Mouse (Mus musculus): ENCODE results near the gene Qrich2. TPM values are rescaled to one million over a fixed set of nuclear protein-coding genes. Genes with fewer than 3 reads are reported as not detected.
"Not testable (repeated sequence)": the region's sequence is repeated elsewhere in the genome, so short reads cannot be mapped to it uniquely, and the experiment has no call there.

The Qrich2 gene
- polyA plus RNA-seq, 1 experiment from 2014 or later, result 0.32 TPM

DNA sequence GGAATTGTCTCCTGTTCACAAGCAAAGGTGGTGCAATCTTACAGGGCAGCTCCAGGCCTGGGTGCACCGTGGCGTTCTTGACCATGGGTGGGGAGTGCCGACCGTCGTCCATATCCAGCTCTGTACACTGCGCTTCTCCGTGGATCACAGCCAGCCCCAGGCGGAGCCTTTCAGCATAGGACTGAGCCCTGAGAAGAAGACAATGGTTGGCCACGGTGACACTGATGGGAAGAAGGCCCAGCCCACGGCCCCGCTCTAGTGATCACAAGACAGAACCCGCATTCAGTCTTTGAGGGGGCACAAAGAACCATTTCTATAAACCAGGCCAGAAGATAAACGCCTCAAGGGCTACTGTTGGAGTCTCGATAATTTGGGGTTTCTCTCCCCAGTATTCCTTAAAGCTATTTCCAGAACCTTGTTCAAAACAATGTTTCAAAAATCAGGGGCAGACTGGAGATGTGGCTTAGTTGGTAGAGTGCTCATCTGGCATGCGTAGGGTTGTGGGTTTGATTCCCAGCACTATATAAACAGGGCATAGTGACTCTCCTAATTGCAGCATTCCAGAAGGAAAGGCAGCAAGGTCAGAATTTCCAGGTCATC lies 11.2 kb upstream of the Qrich2 start:
- Histone ChIP-seq H3K9ac (replicated peaks; ENCODE audit: low read length) (no peak overlapping the region), H3K27me3 (ENCODE audit: insufficient read depth, low read length) (no peaks in the 10 kb centered on the region), H3K27ac (ENCODE audit: low read length) (no peak overlapping the region), H3K4me2 (replicated peaks; ENCODE audit: low read depth, low read length) (no peak overlapping the region), H3K4me3 (ENCODE audit: low read length) (no peak overlapping the region), H3K9me3 (ENCODE audit: low read length) (no peaks in the 10 kb centered on the region), H3K36me3 (ENCODE audit: insufficient read depth, low read length) (peaks cover 90% of the 10 kb centered on the region), H3K4me1 (ENCODE audit: insufficient read depth, low read length) (0 out of 2 replicates have a peak, but pooled peaks cover under 1% of the 10 kb centered on the region)
- ATAC-seq (ENCODE audit: low FRiP score, low TSS enrichment), result no peak
- 82% methylated on average over 15 of the region's 15 CpGs for WGBS

GRCm38 (mm10) chr11:116476696-116477095 lies 10.7 kb upstream of the Qrich2 start:
- Histone ChIP-seq H3K4me3 (ENCODE audit: low read length) (no peak overlapping the region), H3K27me3 (ENCODE audit: insufficient read depth, low read length) (no peaks in the 10 kb centered on the region), H3K4me1 (ENCODE audit: insufficient read depth, low read length) (no peaks in the 10 kb centered on the region), H3K9me3 (ENCODE audit: low read length) (no peaks in the 10 kb centered on the region), H3K36me3 (ENCODE audit: insufficient read depth, low read length) (peaks cover 87% of the 10 kb centered on the region), H3K4me2 (replicated peaks; ENCODE audit: low read depth, low read length) (no peak overlapping the region), H3K27ac (ENCODE audit: low read length) (no peak overlapping the region), H3K9ac (replicated peaks; ENCODE audit: low read length) (no peak overlapping the region)
- ATAC-seq (ENCODE audit: low FRiP score, low TSS enrichment), result no peak
- WGBS, result 78% methylated on average over 6 of the region's 6 CpGs

GRCm38 (mm10) chr11:116476041-116476440 lies 10.0 kb upstream of the Qrich2 start:
- Histone ChIP-seq H3K27ac (ENCODE audit: low read length) (no peak overlapping the region), H3K9ac (replicated peaks; ENCODE audit: low read length) (no peak overlapping the region), H3K9me3 (ENCODE audit: low read length) (no peaks in the 10 kb centered on the region), H3K4me3 (ENCODE audit: low read length) (no peak overlapping the region), H3K36me3 (ENCODE audit: insufficient read depth, low read length) (peaks cover 88% of the 10 kb centered on the region), H3K4me2 (replicated peaks; ENCODE audit: low read depth, low read length) (no peak overlapping the region), H3K4me1 (ENCODE audit: insufficient read depth, low read length) (no peaks in the 10 kb centered on the region), H3K27me3 (ENCODE audit: insufficient read depth, low read length) (no peaks in the 10 kb centered on the region)
- WGBS, result 94% methylated on average over 10 of the region's 10 CpGs
- ATAC-seq (ENCODE audit: low FRiP score, low TSS enrichment), result no peak

DNA sequence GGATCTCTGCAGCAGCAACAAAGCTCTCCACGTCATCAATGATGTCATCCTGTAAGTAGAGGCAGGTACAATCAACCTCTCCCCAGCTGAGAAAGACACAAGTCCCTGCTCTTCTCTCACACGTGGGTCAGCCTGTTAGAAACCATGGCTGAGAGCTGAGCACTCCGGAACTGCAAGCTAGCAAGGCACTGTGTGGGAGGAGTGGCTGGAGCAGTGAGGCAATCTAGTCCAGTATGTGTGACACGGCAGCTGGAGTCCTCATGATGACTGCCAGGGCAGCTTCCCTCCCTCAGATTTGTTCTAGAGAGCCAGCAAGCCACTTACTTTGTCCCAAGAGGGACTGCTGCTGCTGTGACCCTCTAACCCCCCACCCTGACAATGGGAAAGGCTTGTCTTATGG lies 6.2 kb upstream of the Qrich2 start:
- Histone ChIP-seq H3K27ac (ENCODE audit: low read length) (no peak overlapping the region), H3K36me3 (ENCODE audit: insufficient read depth, low read length) (peaks cover 67% of the 10 kb centered on the region), H3K4me3 (ENCODE audit: low read length) (no peak overlapping the region), H3K4me2 (replicated peaks; ENCODE audit: low read depth, low read length) (no peak overlapping the region), H3K4me1 (ENCODE audit: insufficient read depth, low read length) (no peaks in the 10 kb centered on the region), H3K9me3 (ENCODE audit: low read length) (no peaks in the 10 kb centered on the region), H3K27me3 (ENCODE audit: insufficient read depth, low read length) (no peaks in the 10 kb centered on the region), H3K9ac (replicated peaks; ENCODE audit: low read length) (no peak overlapping the region)
- ATAC-seq (ENCODE audit: low FRiP score, low TSS enrichment), result no peak
- WGBS, result 51% methylated on average over 4 of the region's 4 CpGs

DNA sequence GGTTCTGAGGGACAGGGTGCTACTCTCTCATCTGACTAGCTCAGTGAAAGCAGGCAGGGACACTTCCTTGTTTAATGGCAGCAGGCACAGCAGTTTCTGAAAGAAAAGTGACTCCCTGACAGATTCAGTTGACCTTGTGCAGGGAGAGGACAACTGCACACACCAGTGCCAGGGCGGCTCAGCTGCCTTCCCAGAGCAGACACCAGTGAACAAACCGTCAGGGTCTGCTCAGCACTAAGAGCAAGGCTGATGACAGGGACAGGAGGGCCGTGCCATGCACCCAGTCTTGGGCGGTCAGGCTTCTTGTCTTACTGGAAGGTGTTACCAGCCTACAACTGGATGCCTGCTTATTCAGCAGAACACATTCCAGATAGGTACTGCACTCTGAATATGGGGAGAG lies 4.9 kb upstream of the Qrich2 start:
- no peak overlapping the region for H3K4me3 ChIP-seq (ENCODE audit: low read length)
- 85% methylated on average over 4 of the region's 4 CpGs for WGBS
- no peak overlapping the region for H3K27ac ChIP-seq (ENCODE audit: low read length)
- H3K27me3 ChIP-seq (ENCODE audit: insufficient read depth, low read length), result no peaks in the 10 kb centered on the region
- no peak overlapping the region for H3K4me2 ChIP-seq (replicated peaks; ENCODE audit: low read depth, low read length)
- no peak overlapping the region for H3K9ac ChIP-seq (replicated peaks; ENCODE audit: low read length)
- H3K36me3 ChIP-seq (ENCODE audit: insufficient read depth, low read length), result peaks cover 54% of the 10 kb centered on the region
- H3K4me1 ChIP-seq (ENCODE audit: insufficient read depth, low read length), result no peaks in the 10 kb centered on the region
- H3K9me3 ChIP-seq (ENCODE audit: low read length), result no peaks in the 10 kb centered on the region
- no peak for ATAC-seq (ENCODE audit: low FRiP score, low TSS enrichment)

DNA sequence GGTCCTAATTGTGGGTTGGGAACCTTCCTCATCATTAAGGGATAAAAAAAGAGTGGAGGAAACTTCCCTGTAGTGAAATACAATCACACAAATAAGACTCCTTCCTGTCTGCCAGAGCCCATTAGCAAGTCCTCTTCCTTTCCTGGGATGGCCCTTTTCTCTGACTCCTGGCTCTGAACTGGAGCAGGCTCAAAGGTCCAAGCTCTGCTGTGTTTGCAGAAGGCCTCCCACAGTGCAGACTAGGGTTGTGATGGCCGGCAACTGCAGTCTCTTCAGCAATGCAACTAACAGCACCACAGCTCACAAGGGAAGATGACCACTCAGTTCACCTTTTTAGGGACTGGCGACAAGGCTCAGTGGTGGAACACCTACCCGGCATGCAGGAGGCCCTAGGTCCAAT lies 4.2 kb upstream of the Qrich2 start:
- Histone ChIP-seq H3K36me3 (ENCODE audit: insufficient read depth, low read length) (peaks cover 47% of the 10 kb centered on the region), H3K27me3 (ENCODE audit: insufficient read depth, low read length) (no peaks in the 10 kb centered on the region), H3K27ac (ENCODE audit: low read length) (no peak overlapping the region), H3K4me2 (replicated peaks; ENCODE audit: low read depth, low read length) (no peak overlapping the region), H3K4me1 (ENCODE audit: insufficient read depth, low read length) (no peaks in the 10 kb centered on the region), H3K9me3 (ENCODE audit: low read length) (no peaks in the 10 kb centered on the region), H3K9ac (replicated peaks; ENCODE audit: low read length) (no peak overlapping the region), H3K4me3 (ENCODE audit: low read length) (no peak overlapping the region)
- 79% methylated on average over 3 of the region's 3 CpGs for WGBS
- ATAC-seq (ENCODE audit: low FRiP score, low TSS enrichment), result no peak

DNA sequence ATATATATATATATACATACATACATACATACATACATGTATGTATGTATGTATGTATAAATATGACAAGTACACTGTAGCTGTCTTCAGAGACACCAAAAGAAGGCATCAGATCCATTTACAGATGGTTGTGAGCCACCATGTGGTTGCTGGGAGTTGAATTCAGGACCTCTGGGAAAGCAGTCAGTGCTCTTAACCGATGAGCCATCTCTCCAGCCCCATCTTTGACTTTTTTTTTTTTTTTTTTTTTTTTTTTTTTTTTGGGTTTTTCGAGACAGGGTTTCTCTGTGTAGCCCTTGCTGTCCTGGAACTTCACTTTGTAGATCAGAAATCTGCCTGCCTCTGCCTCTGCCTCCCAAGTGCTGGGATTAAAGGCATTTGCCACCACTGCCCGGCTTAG lies 2.3 kb upstream of the Qrich2 start:
- not testable (repeated sequence) for H3K4me3 ChIP-seq (ENCODE audit: low read length); H3K27ac ChIP-seq (ENCODE audit: low read length); H3K4me1 ChIP-seq (ENCODE audit: insufficient read depth, low read length); H3K9ac ChIP-seq (replicated peaks; ENCODE audit: low read length); ATAC-seq (ENCODE audit: low FRiP score, low TSS enrichment); H3K9me3 ChIP-seq (ENCODE audit: low read length); H3K4me2 ChIP-seq (replicated peaks; ENCODE audit: low read depth, low read length); H3K27me3 ChIP-seq (ENCODE audit: insufficient read depth, low read length)
- 84% methylated on average over 2 of the region's 3 CpGs for WGBS
- peaks cover 33% of the 10 kb centered on the region for H3K36me3 ChIP-seq (ENCODE audit: insufficient read depth, low read length)

- peak; percentile 86 for ATAC-seq (ENCODE audit: low FRiP score, low TSS enrichment)
- Histone ChIP-seq H3K9me3 (ENCODE audit: low read length) (no peaks in the 10 kb centered on the region), H3K4me3 (ENCODE audit: low read length) (no peak overlapping the region), H3K27ac (ENCODE audit: low read length) (no peak overlapping the region), H3K4me2 (replicated peaks; ENCODE audit: low read depth, low read length) (no peak overlapping the region), H3K4me1 (ENCODE audit: insufficient read depth, low read length) (no peaks in the 10 kb centered on the region), H3K9ac (replicated peaks; ENCODE audit: low read length) (no peak overlapping the region), H3K27me3 (ENCODE audit: insufficient read depth, low read length) (no peaks in the 10 kb centered on the region), H3K36me3 (ENCODE audit: insufficient read depth, low read length) (no peaks in the 10 kb centered on the region)
- 3% methylated on average over 2 of the region's 2 CpGs for WGBS
These were observed 2.2 kb downstream of the Qrich2 start for GRCm38 (mm10) chr11:116463833-116464232.

GRCm38 (mm10) chr11:116463338-116463737 lies 2.7 kb downstream of the Qrich2 start:
- Histone ChIP-seq H3K4me2 (replicated peaks; ENCODE audit: low read depth, low read length) (no peak overlapping the region), H3K4me1 (ENCODE audit: insufficient read depth, low read length) (no peaks in the 10 kb centered on the region), H3K27ac (ENCODE audit: low read length) (no peak overlapping the region), H3K9ac (replicated peaks; ENCODE audit: low read length) (no peak overlapping the region), H3K27me3 (ENCODE audit: insufficient read depth, low read length) (no peaks in the 10 kb centered on the region), H3K36me3 (ENCODE audit: insufficient read depth, low read length) (no peaks in the 10 kb centered on the region), H3K4me3 (ENCODE audit: low read length) (no peak overlapping the region), H3K9me3 (ENCODE audit: low read length) (no peaks in the 10 kb centered on the region)
- peak; percentile 32; the same call in 1 of the 2 replicates for ATAC-seq (ENCODE audit: low FRiP score, low TSS enrichment)
- WGBS, result 69% methylated on average over 5 of the region's 5 CpGs

DNA sequence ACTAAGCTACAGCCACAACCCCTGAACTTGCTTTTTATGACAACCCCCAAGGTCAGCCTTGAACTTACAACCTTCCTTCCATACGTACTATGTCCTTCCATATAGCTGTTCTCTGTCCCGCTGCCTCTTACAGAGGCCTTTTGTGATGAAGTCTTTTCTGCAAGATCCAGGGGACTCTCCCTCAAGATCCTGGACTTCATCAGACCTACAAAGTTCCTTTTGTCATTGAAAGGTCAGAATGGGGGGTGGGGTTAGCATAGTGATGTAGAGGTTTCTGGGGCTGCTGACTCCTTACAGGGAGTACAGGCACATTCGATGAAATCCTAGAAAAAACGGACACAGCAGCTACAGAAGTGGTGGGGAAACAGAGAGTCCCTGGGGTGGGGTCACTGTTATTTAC lies 6.3 kb downstream of the Qrich2 start:
- H3K4me1 ChIP-seq (ENCODE audit: insufficient read depth, low read length), result no peaks in the 10 kb centered on the region
- H3K4me2 ChIP-seq (replicated peaks; ENCODE audit: low read depth, low read length), result no peak overlapping the region
- no peak for ATAC-seq (ENCODE audit: low FRiP score, low TSS enrichment)
- WGBS, result 60% methylated on average over 4 of the region's 4 CpGs
- no peaks in the 10 kb centered on the region for H3K36me3 ChIP-seq (ENCODE audit: insufficient read depth, low read length)
- H3K9me3 ChIP-seq (ENCODE audit: low read length), result no peaks in the 10 kb centered on the region
- H3K9ac ChIP-seq (replicated peaks; ENCODE audit: low read length), result no peak overlapping the region
- H3K27ac ChIP-seq (ENCODE audit: low read length), result no peak overlapping the region
- H3K27me3 ChIP-seq (ENCODE audit: insufficient read depth, low read length), result no peaks in the 10 kb centered on the region
- H3K4me3 ChIP-seq (ENCODE audit: low read length), result no peak overlapping the region

Measured in kidney, embryonic 16.5 days (tissue).